ENCODE assay signal across 15 mouse cellular contexts in the genomic region with DNA sequence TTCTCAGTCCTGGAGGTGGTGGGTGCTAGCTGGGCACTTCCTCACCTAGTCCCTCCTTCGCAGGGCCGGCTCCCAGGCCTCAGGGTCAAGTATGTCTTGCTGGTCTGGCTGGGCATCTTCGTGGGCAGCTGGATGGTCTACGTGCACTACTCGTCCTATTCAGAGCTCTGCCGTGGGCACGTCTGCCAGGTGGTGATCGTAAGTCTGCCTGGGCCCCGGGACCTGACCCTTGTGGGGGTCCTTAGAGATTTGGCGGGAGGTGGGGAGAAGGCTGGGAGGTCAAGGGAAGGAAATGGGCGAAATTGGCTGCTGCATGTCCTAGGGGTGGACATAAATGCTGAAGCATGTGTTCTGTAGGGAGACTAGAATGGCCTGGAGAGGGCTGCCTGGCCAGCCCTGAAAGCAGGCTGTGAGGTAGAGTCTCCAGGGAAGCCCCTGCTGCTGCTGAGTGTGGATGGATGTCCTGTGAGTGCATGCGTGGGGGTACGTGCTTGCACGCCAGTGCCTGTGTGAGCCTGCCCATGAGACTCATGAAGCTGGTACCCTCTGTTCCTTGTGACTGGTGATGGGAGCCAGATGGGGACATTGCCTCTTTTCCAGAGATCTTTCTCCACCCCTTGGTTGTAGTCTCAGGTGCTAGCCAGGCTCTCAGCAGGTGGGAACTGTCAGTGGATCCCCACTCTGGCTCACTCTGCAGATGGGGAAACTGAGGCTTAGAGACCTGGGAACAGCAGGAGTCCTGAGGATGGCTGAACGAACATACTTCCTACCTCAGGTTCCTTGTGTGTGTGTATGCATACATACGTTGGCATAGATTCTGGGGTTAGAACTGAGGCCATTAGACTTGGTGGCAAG. TPM values are rescaled to one million over a fixed set of nuclear protein-coding genes. Genes with fewer than 3 reads are reported as not detected.
DNase-seq lines count a peak whose midpoint lies in the region; ATAC-seq and TF ChIP-seq lines count a peak whose summit lies in the region.
"Had no signal": no experiment of that assay in that cellular context is flagged by ENCODE, and none has a peak within 500 bp of the region (broad histone marks: within the 10 kb centered on the region; RNA-seq: fewer than 3 reads in every experiment).

No protein-coding gene starts in this region.

- H3K9ac ChIP-seq in heart, adult 2 months (ENCODE audit: low read depth, low read length): no peak overlapping the region
- peak overlapping the region; percentile 39; the same call in 1 of the 2 replicates for H3K9ac ChIP-seq in hindbrain, embryonic 14.5 days

- TF ChIP-seq CTCF in heart, adult 2 months (IDR thresholded peaks at IDR 0.05): no peak

- intact Hi-C loops in heart, adult 2 months (cut with DNase I): no loop called here

- H3K79me2 ChIP-seq in heart, adult 2 months (replicated peaks; ENCODE audit: control insufficient read depth, insufficient read depth, low read length): no peaks in the 10 kb centered on the region
- peaks cover 7% of the 10 kb centered on the region for H3K79me2 ChIP-seq in myocyte (ENCODE audit: control insufficient read depth, insufficient read depth)

- H3K36me3 ChIP-seq in heart, adult 2 months (ENCODE audit: control insufficient read depth, insufficient read depth, low read length): no peaks in the 10 kb centered on the region
- H3K36me3 ChIP-seq in hindbrain, embryonic 14.5 days (replicated peaks; ENCODE audit: control insufficient read depth, insufficient read depth): peaks cover 44% of the 10 kb centered on the region
- peaks cover 15% of the 10 kb centered on the region for H3K36me3 ChIP-seq in myocyte (ENCODE audit: control insufficient read depth, insufficient read depth)

- H3K4me2 ChIP-seq in hindbrain, embryonic 14.5 days (replicated peaks): no peak overlapping the region
- no peak overlapping the region for H3K4me2 ChIP-seq in myocyte (ENCODE audit: low read depth)
- H3K4me2 ChIP-seq: liver, embryonic 11.5 days had no signal

- no peak overlapping the region for H3K4me3 ChIP-seq in heart, adult 2 months
- H3K4me3 ChIP-seq in hindbrain, embryonic 14.5 days (replicated peaks; ENCODE audit: low read length): no peak overlapping the region
- no peak overlapping the region for H3K4me3 ChIP-seq in myocyte

- H3ac ChIP-seq in myocyte (ENCODE audit: control insufficient read depth, insufficient read length): no peak overlapping the region

- no peak for ATAC-seq in hindbrain, embryonic 14.5 days (ENCODE audit: low FRiP score)

- DNase-seq in heart, adult 11 months: peak; percentile 91
- no peak for DNase-seq in heart, adult 2 months
- peak; percentile 49 for DNase-seq in ZHBTc4 (ENCODE audit: low read depth, low spot score)
- no peak for DNase-seq in hindbrain, embryonic 14.5 days (ENCODE audit: low spot score)
- no peak for DNase-seq in Muller cell, postnatal 12 days (ENCODE audit: inconsistent ontology term)
- no peak for DNase-seq in kidney, postnatal 36 days
- DNase-seq: cerebellum, adult 11-12 months; heart, postnatal 36 days; kidney, adult 18-20 months; lung, postnatal 10 days; right cerebral cortex, postnatal 25 days had no signal

- H3K27me3 ChIP-seq in heart, adult 2 months (ENCODE audit: control insufficient read depth, insufficient read depth, low read length): no peaks in the 10 kb centered on the region
- no peaks in the 10 kb centered on the region for H3K27me3 ChIP-seq in hindbrain, embryonic 14.5 days (ENCODE audit: control insufficient read depth, insufficient read depth, low read length)
- H3K27me3 ChIP-seq in myocyte (ENCODE audit: control insufficient read depth, insufficient read depth, insufficient read length): no peaks in the 10 kb centered on the region

- no peak for TF ChIP-seq POLR2A in heart, adult 2 months (IDR thresholded peaks at IDR 0.05; ENCODE audit: insufficient read depth, low read depth, low read length)
- peak; percentile 22 for TF ChIP-seq POLR2A in myocyte (IDR thresholded peaks at IDR 0.05; ENCODE audit: insufficient read length, low read depth)

- WGBS in heart, adult 2 months: 84% methylated on average over 16 of the region's 16 CpGs
- WGBS in hindbrain, embryonic 14.5 days: 81% methylated on average over 16 of the region's 16 CpGs

- H3K4me1 ChIP-seq in heart, adult 2 months (ENCODE audit: control insufficient read depth, insufficient read depth, low read length): peaks cover 4% of the 10 kb centered on the region
- peaks cover 43% of the 10 kb centered on the region for H3K4me1 ChIP-seq in hindbrain, embryonic 14.5 days (replicated peaks; ENCODE audit: control insufficient read depth, insufficient read depth, low read length)

- TF ChIP-seq EP300 in heart, adult 2 months (IDR thresholded peaks at IDR 0.05; ENCODE audit: insufficient read depth, low read depth, low read length): no peak

- no peaks in the 10 kb centered on the region for H3K9me3 ChIP-seq in hindbrain, embryonic 14.5 days (ENCODE audit: control insufficient read depth, low read length)

- no peak overlapping the region for H3K27ac ChIP-seq in heart, adult 2 months
- H3K27ac ChIP-seq in hindbrain, embryonic 14.5 days: no peak overlapping the region

TF ChIP-seq in myocyte, 11 proteins besides CTCF, POLR2A, EP300 and RAD21:
- TF ChIP-seq POLR2AphosphoS2 (IDR thresholded peaks at IDR 0.05; ENCODE audit: insufficient read length, low read depth) (peak; percentile 92), MAX (IDR thresholded peaks at IDR 0.05; ENCODE audit: low read depth) (no peak)
TF ChIP-seq in myocyte: peak in this region for 1.

RNA-seq across cellular contexts. Expression of a gene that starts 4.5 kb away (rescaled TPM):
- 10 to 100 TPM; 20.0 to 21.1 TPM for total RNA-seq in heart, adult 2 months (2021)
- polyA plus RNA-seq in heart, adult 2 months (2012; rRNA removed): 45.7 and 47.6 TPM in 2 replicates
- polyA plus RNA-seq in hindbrain, embryonic 14.5 days (2014; fragmentation: Nextera tagmentation; extraction: Ambion mirVana): 128 and 136 TPM in 2 replicates
- polyA plus RNA-seq in myocyte (2012; fragmentation: generic; extraction: Trizol): 2.6 TPM

RNA-seq across cellular contexts. Expression of a gene that starts 28.6 kb away (rescaled TPM):
- 10 to 100 TPM; 52.8 to 59.2 TPM for total RNA-seq in heart, adult 2 months (2021)
- polyA plus RNA-seq in heart, adult 2 months (2012; rRNA removed): 117 and 142 TPM in 2 replicates
- polyA plus RNA-seq in hindbrain, embryonic 14.5 days (2014; fragmentation: Nextera tagmentation; extraction: Ambion mirVana): 5.6 and 6.6 TPM in 2 replicates
- polyA plus RNA-seq in myocyte (2012; fragmentation: generic; extraction: Trizol): 31.3 TPM

RNA-seq across cellular contexts. Expression of a gene that starts 38.3 kb away (rescaled TPM):
- not detected for total RNA-seq in heart, adult 2 months (2021)
- polyA plus RNA-seq in heart, adult 2 months (2012; rRNA removed): not detected in 2 replicates
- not detected in 2 replicates for polyA plus RNA-seq in hindbrain, embryonic 14.5 days (2014; fragmentation: Nextera tagmentation; extraction: Ambion mirVana)
- polyA plus RNA-seq in myocyte (2012; fragmentation: generic; extraction: Trizol): not detected
- total RNA-seq: common myeloid progenitor, adult 5-6 weeks; heart, postnatal 36 days had no signal
- polyA plus RNA-seq: liver, embryonic 11.5 days had no signal

RNA-seq across cellular contexts. Expression of a gene that starts 46.3 kb away (rescaled TPM):
- not detected for total RNA-seq in heart, adult 2 months (2021)
- not detected in 2 replicates for polyA plus RNA-seq in heart, adult 2 months (2012; rRNA removed)
- not detected in 2 replicates for polyA plus RNA-seq in hindbrain, embryonic 14.5 days (2014; fragmentation: Nextera tagmentation; extraction: Ambion mirVana)
- not detected for polyA plus RNA-seq in myocyte (2012; fragmentation: generic; extraction: Trizol)
- total RNA-seq: common myeloid progenitor, adult 5-6 weeks; heart, postnatal 36 days had no signal
- polyA plus RNA-seq: large intestine, adult 2 months; liver, embryonic 11.5 days had no signal

RNA-seq across cellular contexts. Expression of a gene that starts 53.0 kb away (rescaled TPM):
- 100 to 1,000 TPM; 102 to 111 TPM for total RNA-seq in heart, adult 2 months (2021)
- 499 and 610 TPM in 2 replicates for polyA plus RNA-seq in heart, adult 2 months (2012; rRNA removed)
- polyA plus RNA-seq in hindbrain, embryonic 14.5 days (2014; fragmentation: Nextera tagmentation; extraction: Ambion mirVana): 62.2 and 69.2 TPM in 2 replicates
- polyA plus RNA-seq in myocyte (2012; fragmentation: generic; extraction: Trizol): 2.7 TPM

Comparison
In these comparisons a context has a peak if more than half of its experiments do, and no peak if none do; other contexts are left out.
1. DNase-seq: peak in heart, adult 11 months (single experiment) and ZHBTc4 (single experiment); none in heart, adult 2 months (0 of 2), hindbrain, embryonic 14.5 days (single experiment), Muller cell, postnatal 12 days (single experiment) and kidney, postnatal 36 days (0 of 2).
2. RNA of a gene that starts 4.5 kb away (polyA plus RNA-seq): 128 to 136 TPM in hindbrain, embryonic 14.5 days and 45.7 to 47.6 TPM in heart, adult 2 months; 2.6 TPM in myocyte (single experiment); every median in the first group is over 10 times any median in the second.